Mouse (Mus musculus) cerebellum, postnatal 10 days (tissue): ENCODE measurements around the gene Hist1h3c.

Source experiments
- DNase-seq, 2 experiments: peaks; one replicate each; pipeline ENCODE4 v3.0.0; 2021; ENCODE audit warnings: mixed read lengths in 2 of 2

Hist1h3c gene

DNA sequence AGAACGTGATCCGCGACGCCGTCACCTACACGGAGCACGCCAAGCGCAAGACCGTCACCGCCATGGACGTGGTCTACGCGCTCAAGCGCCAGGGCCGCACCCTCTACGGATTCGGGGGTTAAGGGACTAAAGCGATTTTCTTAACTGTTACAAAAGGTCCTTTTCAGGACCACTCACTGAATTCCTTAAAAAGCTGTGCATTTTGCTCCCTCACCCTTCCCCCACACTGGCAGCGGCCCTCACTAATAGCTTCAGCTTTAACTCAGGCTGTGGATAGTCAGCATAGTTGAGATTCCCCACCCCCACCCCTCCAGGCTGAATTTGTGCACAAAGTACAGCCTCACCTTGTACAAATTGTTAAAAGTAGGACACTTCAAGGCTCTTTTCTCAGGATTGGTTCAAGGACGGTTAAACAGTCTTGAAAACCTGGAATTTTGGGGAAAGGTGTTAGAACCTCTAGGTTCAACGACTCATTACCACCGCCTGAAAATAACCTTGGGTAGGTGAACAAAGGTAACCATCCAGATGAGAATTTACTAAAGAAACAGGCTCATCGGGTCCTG, 11.9 kb upstream of the Hist1h3c start:
- peak in 1 of 2 experiments; percentile 25 for DNase-seq

- peak; percentile 91 to 94 for DNase-seq
Observed at GRCm38 (mm10) chr13:23756790-23757189, 11.4 kb upstream of the Hist1h3c start, which contains the start of gene Hist1h4b. Gene Hist1h4b, plus strand, starts transcription at chr13:23757013.

GRCm38 (mm10) chr13:23755000-23755399, 9.6 kb upstream of the Hist1h3c start:
- no peak for DNase-seq

DNA sequence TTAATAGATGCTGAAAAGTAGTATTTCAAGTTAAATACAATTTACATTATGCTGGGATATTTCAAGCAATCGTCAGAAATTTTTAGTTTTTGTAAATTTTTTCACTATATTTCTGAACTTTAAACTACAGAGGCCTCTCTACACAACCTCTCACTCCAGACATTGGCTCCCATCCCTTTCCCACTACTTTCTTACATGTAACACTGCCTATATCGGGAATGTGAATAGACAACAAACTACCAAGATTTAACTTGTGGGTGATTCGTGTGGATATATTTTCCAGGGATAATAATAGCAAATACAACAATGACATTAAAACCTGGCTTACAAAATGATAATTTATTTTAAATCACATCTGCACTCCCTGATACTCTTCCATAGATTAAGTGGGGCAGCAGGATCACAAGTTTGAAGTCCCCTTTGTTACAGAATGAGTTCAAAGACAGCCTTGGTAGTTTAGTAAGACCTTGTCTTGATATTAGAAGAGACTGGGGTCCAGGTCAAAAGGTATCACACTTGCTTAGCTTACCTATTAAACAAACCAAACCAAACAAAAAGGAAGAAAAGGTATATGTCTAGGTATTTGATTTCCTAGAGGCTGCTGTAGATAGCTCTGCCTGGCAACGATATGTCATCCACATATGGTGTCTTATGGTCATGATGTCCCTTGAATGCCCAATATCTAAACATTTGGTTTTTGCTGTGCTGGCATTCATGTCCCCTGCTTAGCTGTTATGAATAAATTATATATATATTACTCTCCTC, 8.1 kb upstream of the Hist1h3c start:
- DNase-seq = no peak

- DNase-seq = no peak
Observed at GRCm38 (mm10) chr13:23752742-23753172, 7.4 kb upstream of the Hist1h3c start.

DNA sequence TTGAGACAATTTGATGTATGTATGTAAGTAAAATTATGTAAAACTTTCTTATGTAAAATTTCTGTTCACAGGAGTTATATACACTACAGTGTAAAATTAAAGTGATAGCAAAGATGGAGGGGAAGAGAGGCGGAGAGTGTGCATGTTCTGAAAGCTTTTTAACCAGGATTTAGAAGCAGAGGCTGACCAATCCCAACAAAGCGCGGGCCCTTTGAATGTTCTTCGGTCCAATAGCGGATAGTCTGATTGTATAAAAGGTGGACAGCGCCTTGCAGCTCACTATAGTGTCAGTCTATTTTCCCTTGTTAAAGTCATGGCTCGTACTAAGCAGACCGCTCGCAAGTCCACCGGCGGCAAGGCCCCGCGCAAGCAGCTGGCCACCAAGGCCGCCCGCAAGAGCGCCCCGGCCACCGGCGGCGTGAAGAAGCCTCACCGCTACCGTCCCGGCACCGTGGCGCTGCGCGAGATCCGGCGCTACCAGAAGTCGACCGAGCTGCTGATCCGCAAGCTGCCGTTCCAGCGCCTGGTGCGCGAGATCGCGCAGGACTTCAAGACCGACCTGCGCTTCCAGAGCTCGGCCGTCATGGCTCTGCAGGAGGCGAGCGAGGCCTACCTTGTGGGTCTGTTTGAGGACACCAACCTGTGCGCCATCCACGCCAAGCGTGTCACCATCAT, 6.8 kb upstream of the Hist1h3c start, which contains the start of gene Hist1h3b:
Gene Hist1h3b, plus strand, starts transcription at position 201 of the 675 bp plus-strand sequence.
- peak; percentile 91 to 93 for DNase-seq

GRCm38 (mm10) chr13:23751478-23751956, 6.1 kb upstream of the Hist1h3c start:
- DNase-seq = no peak

- DNase-seq = peak; percentile 56 to 63
Observed at GRCm38 (mm10) chr13:23750839-23751477, 5.6 kb upstream of the Hist1h3c start, which contains the start of gene Hist1h2ab. Gene Hist1h2ab, plus strand, starts transcription at chr13:23751126.

- DNase-seq = no peak
Observed at GRCm38 (mm10) chr13:23749563-23750121, 4.2 kb upstream of the Hist1h3c start.

- DNase-seq = no peak
Observed at GRCm38 (mm10) chr13:23747892-23748288, 2.5 kb upstream of the Hist1h3c start.

GRCm38 (mm10) chr13:23747081-23747891, 1.9 kb upstream of the Hist1h3c start:
- no peak for DNase-seq

- DNase-seq = peak; percentile 63 to 76
Observed at GRCm38 (mm10) chr13:23746201-23747080, 1.0 kb upstream of the Hist1h3c start, which contains the start of gene Hist1h2bb. Gene Hist1h2bb, plus strand, starts transcription at chr13:23746734.

DNA sequence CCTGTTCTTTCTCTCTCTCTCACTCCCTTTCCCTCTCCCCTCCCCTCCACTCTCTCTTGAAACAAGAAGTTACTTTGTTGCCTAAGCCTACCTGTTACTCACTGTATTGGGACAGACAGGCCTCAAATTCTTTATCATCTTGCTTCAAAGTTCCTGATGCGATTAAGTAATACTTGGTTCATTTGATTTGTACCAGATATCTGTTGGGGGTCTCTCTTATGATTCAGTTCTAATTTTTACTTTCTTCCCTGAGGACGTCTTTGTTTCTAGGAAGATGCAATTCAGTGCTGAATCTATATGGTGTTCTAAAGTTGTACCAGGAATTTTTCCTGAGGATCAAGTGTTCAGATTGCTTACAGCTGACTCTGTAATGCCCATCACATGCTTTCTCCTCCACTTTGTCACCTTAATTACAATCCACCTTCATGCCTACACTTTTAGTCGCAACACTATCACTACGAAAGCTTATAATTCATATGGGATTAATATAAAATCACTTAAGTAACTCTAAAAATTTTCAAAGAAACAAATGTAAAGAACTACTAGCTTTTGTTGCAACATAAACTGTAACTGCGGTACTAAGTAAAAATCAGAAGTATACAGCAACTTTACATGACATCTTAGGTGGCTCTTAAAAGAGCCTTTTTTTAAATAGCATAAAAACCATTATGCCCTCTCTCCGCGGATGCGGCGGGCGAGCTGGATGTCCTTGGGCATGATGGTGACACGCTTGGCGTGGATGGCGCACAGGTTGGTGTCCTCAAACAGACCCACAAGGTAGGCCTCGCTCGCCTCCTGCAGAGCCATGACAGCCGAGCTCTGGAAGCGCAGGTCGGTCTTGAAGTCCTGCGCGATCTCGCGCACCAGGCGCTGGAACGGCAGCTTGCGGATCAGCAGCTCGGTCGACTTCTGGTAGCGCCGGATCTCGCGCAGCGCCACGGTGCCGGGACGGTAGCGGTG, 701 bp downstream of the Hist1h3c start:
- no peak for DNase-seq

DNA sequence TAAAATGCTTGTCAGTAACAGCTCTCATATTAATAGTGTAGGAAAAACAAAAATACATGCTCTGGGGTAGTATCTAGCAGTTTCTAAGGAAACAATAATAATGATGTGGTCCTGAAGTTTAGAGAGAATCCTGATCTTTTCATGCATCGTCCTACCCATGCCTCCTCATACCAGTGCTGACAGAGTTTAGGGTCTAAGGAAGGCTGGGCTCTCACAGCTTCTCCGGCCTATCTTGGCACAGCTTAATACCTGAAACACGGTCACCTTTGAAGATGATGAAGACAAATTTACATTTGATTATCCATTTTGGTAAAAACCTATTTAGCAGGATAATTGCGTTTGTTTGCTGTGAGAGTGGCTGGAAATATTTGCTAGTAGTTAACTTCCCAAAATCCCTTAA, 1.4 kb downstream of the Hist1h3c start:
- DNase-seq = no peak

DNA sequence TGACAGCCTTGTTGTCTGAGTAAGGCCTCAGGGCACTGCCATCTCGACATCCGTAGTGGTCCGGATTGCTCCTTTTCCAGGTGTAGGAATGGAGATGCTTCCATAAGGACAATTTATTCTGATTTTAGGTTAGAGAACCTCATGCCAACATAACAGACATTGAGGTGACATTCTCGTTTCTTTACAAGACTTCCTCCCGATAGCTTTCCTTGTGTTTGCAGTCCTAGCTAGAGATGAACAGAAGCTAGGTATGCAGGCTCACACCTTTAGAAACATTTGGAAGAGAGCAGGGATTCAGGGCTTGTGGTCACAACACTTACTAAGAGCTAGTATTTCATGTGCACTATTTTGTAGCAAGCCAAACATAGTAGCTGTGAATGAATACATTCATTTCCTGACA, 2.2 kb downstream of the Hist1h3c start:
- DNase-seq = no peak

GRCm38 (mm10) chr13:23742007-23742406, 3.4 kb downstream of the Hist1h3c start:
- DNase-seq = no peak

GRCm38 (mm10) chr13:23740910-23741309, 4.5 kb downstream of the Hist1h3c start:
- no peak for DNase-seq

DNA sequence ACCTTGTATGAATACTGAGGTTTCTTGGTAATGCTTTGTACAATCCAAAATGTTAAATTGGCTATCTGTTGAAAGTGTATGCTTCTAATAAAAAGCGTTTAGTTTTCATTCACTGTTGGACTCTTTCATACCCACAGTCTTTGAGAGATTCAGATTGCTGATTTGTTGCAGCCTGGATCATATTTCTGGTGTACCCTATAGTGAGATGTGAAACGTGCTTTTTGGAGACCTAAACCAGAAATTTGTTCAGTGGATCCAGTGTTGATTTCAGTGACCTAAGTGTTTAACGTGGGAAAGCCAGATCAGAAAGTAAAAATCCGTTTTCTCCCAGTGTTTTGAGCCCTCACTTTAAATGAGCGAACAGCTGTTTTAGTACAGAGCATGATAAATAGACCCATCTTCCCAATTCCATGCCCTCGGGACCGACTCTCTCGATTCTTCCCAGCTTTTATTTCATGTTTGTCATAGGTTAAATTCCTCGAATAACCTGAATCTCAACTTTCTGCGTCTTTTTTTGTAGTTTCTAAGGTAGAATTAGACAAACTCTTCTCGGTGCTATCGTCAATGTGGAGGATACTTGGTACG, 5.1 kb downstream of the Hist1h3c start:
- DNase-seq = no peak

DNA sequence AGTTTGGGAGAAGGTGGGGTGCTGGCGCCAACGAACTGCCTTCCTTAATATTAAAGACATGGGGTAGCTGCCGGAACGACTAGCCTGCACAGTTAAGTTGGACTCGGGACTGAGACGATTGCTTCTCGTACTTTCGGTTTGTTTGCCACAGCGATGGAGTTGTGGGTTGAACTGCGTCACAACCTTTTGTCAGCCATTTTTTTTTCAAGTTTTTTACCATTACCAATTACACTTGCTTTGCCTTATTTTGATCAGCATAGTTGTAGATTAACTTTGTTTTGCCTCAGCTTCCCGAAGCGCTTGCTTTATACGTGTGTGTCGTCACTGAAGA, 5.5 kb downstream of the Hist1h3c start:
- no peak for DNase-seq
